Mouse (Mus musculus): ENCODE measurements around the gene Myo3a. TPM values are rescaled to one million over a fixed set of nuclear protein-coding genes. Genes with fewer than 3 reads are reported as not detected.
A peak's percentile ranks its signal among the peaks of the same experiment; 100 is the strongest.
"Not testable (repeated sequence)": the region's sequence is repeated elsewhere in the genome, so short reads cannot be mapped to it uniquely, and the experiment has no call there.

The Myo3a gene
- total and polyA plus RNA-seq, 3 experiments, result not detected

DNA sequence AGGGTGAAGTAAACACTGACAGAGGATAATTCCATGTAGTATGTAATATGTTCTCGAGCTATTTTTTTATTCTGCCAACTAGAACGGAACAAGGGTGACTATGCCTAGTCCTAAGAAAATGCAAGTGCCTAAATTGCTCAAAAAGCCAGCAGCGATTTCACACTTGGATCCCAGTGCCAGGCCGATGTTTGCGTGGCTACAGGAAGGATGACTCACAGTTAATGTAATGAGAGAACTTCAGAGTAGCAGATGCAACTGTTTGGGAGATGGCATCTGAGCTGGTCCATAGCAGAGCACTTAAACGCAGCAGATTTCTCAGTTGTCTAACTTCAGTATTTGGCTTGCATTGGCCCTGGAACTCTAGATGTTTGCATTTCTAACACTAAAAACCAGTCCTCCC is 321.1 kb downstream of the Myo3a start:
- H3K79me2 ChIP-seq (replicated peaks; ENCODE audit: control insufficient read depth, extremely low read depth, insufficient read depth, poor library complexity, severe bottlenecking), result no peaks in the 10 kb centered on the region
- H3K4me1 ChIP-seq (ENCODE audit: control insufficient read depth in 1 of 2, insufficient read depth in 2 of 2), result no peaks in the 10 kb centered on the region
- no peak for TF ChIP-seq RCOR1 (conservative IDR thresholded peaks at IDR 0.05; ENCODE audit: low read depth, low read length)
- no peak for TF ChIP-seq USF1 (IDR thresholded peaks at IDR 0.05; ENCODE audit: low read depth, low read length)
- no peak for TF ChIP-seq MAFK (IDR thresholded peaks at IDR 0.05; ENCODE audit: insufficient replicate concordance, low read length)
- TF ChIP-seq CHD1 (IDR thresholded peaks at IDR 0.05; ENCODE audit: low read depth, low read length), result no peak
- no peak for TF ChIP-seq CTCF (conservative IDR thresholded peaks at IDR 0.05 in 1 of 2, IDR thresholded peaks at IDR 0.05 in 1 of 2; ENCODE audit: low read depth in 2 of 2, low read length in 2 of 2)
- no peak for TF ChIP-seq MAX (IDR thresholded peaks at IDR 0.05; ENCODE audit: low read length)
- TF ChIP-seq NELFE (IDR thresholded peaks at IDR 0.05; ENCODE audit: low read depth, low read length), result no peak
- no peak for TF ChIP-seq NRF1 (IDR thresholded peaks at IDR 0.05; ENCODE audit: low read depth, low read length)
- TF ChIP-seq MEF2A (IDR thresholded peaks at IDR 0.05; ENCODE audit: borderline replicate concordance, low read depth, low read length), result no peak
- TF ChIP-seq MYC (IDR thresholded peaks at IDR 0.05; ENCODE audit: low read depth, low read length), result no peak
- no peak for TF ChIP-seq POLR2A (IDR thresholded peaks at IDR 0.05; ENCODE audit: low read depth, low read length)
- no peak for TF ChIP-seq ZMIZ1 (IDR thresholded peaks at IDR 0.05; ENCODE audit: low read depth, low read length)
- no peak for TF ChIP-seq PAX5 (IDR thresholded peaks at IDR 0.05; ENCODE audit: low read length)
- TF ChIP-seq POLR2AphosphoS2 (IDR thresholded peaks at IDR 0.05; ENCODE audit: low read depth, low read length), result no peak
- H3K9ac ChIP-seq (ENCODE audit: insufficient read depth, low read depth), result no peak overlapping the region
- H3K36me3 ChIP-seq (replicated peaks in 1 of 2; ENCODE audit: control insufficient read depth in 1 of 2, insufficient read depth in 1 of 2, low read length in 1 of 2), result no peaks in the 10 kb centered on the region
- in situ Hi-C loops (cut with MboI; ENCODE audit: low pct_ligation_motif_present, low pct_unique_long_range_greater_than_20kb, low sequenced_read_pairs) (no loop called here), dilution Hi-C loops (cut with MboI; ENCODE audit: extremely low pct_ligation_motif_present, extremely low pct_unique_long_range_greater_than_20kb, low sequenced_read_pairs) (no loop called here)
- H3K4me3 ChIP-seq (replicated peaks in 1 of 3; ENCODE audit: low read depth in 2 of 3, low read length in 2 of 3, poor library complexity in 1 of 3), result no peak overlapping the region
- no peaks in the 10 kb centered on the region for H3K9me3 ChIP-seq (replicated peaks; ENCODE audit: low read length)
- no peak overlapping the region for H3K27ac ChIP-seq (ENCODE audit: insufficient read depth, low read depth)
- H3K4me2 ChIP-seq (ENCODE audit: insufficient read depth, low read depth, poor library complexity, severe bottlenecking), result no peak overlapping the region
- no peak for DNase-seq (ENCODE audit: extremely low read depth)
- no peaks in the 10 kb centered on the region for H3K27me3 ChIP-seq (replicated peaks)

GRCm38 (mm10) chr2:22587469-22588169 is 360.3 kb downstream of the Myo3a start:
- dilution Hi-C loops (cut with MboI; ENCODE audit: extremely low pct_ligation_motif_present, extremely low pct_unique_long_range_greater_than_20kb, low sequenced_read_pairs); H3K9ac ChIP-seq (ENCODE audit: insufficient read depth, low read depth); H3K27ac ChIP-seq (ENCODE audit: insufficient read depth, low read depth); DNase-seq (ENCODE audit: extremely low read depth); in situ Hi-C loops (cut with MboI; ENCODE audit: low pct_ligation_motif_present, low pct_unique_long_range_greater_than_20kb, low sequenced_read_pairs); H3K27me3 ChIP-seq (replicated peaks); H3K4me3 ChIP-seq (replicated peaks in 1 of 3; ENCODE audit: low read depth in 2 of 3, low read length in 2 of 3, poor library complexity in 1 of 3); H3K36me3 ChIP-seq (replicated peaks in 1 of 2; ENCODE audit: control insufficient read depth in 1 of 2, insufficient read depth in 1 of 2, low read length in 1 of 2); H3K9me3 ChIP-seq (replicated peaks; ENCODE audit: low read length); H3K4me2 ChIP-seq (ENCODE audit: insufficient read depth, low read depth, poor library complexity, severe bottlenecking); H3K79me2 ChIP-seq (replicated peaks; ENCODE audit: control insufficient read depth, extremely low read depth, insufficient read depth, poor library complexity, severe bottlenecking); H3K4me1 ChIP-seq (ENCODE audit: control insufficient read depth in 1 of 2, insufficient read depth in 2 of 2): not testable (repeated sequence)

GRCm38 (mm10) chr2:22588170-22588541 is 360.9 kb downstream of the Myo3a start:
- H3K9me3 ChIP-seq (replicated peaks; ENCODE audit: low read length); H3K4me1 ChIP-seq (ENCODE audit: control insufficient read depth in 1 of 2, insufficient read depth in 2 of 2); H3K9ac ChIP-seq (ENCODE audit: insufficient read depth, low read depth); H3K27ac ChIP-seq (ENCODE audit: insufficient read depth, low read depth); H3K79me2 ChIP-seq (replicated peaks; ENCODE audit: control insufficient read depth, extremely low read depth, insufficient read depth, poor library complexity, severe bottlenecking); H3K36me3 ChIP-seq (replicated peaks in 1 of 2; ENCODE audit: control insufficient read depth in 1 of 2, insufficient read depth in 1 of 2, low read length in 1 of 2); in situ Hi-C loops (cut with MboI; ENCODE audit: low pct_ligation_motif_present, low pct_unique_long_range_greater_than_20kb, low sequenced_read_pairs); H3K4me2 ChIP-seq (ENCODE audit: insufficient read depth, low read depth, poor library complexity, severe bottlenecking); dilution Hi-C loops (cut with MboI; ENCODE audit: extremely low pct_ligation_motif_present, extremely low pct_unique_long_range_greater_than_20kb, low sequenced_read_pairs); H3K4me3 ChIP-seq (replicated peaks in 1 of 3; ENCODE audit: low read depth in 2 of 3, low read length in 2 of 3, poor library complexity in 1 of 3); H3K27me3 ChIP-seq (replicated peaks): not testable (repeated sequence)
- peak; percentile 10 for DNase-seq (ENCODE audit: extremely low read depth)

- in situ Hi-C loops (cut with MboI; ENCODE audit: low pct_ligation_motif_present, low pct_unique_long_range_greater_than_20kb, low sequenced_read_pairs); H3K79me2 ChIP-seq (replicated peaks; ENCODE audit: control insufficient read depth, extremely low read depth, insufficient read depth, poor library complexity, severe bottlenecking); dilution Hi-C loops (cut with MboI; ENCODE audit: extremely low pct_ligation_motif_present, extremely low pct_unique_long_range_greater_than_20kb, low sequenced_read_pairs); H3K36me3 ChIP-seq (replicated peaks in 1 of 2; ENCODE audit: control insufficient read depth in 1 of 2, insufficient read depth in 1 of 2, low read length in 1 of 2); H3K27me3 ChIP-seq (replicated peaks); H3K4me1 ChIP-seq (ENCODE audit: control insufficient read depth in 1 of 2, insufficient read depth in 2 of 2); H3K9me3 ChIP-seq (replicated peaks; ENCODE audit: low read length); H3K27ac ChIP-seq (ENCODE audit: insufficient read depth, low read depth); H3K9ac ChIP-seq (ENCODE audit: insufficient read depth, low read depth); H3K4me3 ChIP-seq (replicated peaks in 1 of 3; ENCODE audit: low read depth in 2 of 3, low read length in 2 of 3, poor library complexity in 1 of 3); H3K4me2 ChIP-seq (ENCODE audit: insufficient read depth, low read depth, poor library complexity, severe bottlenecking); DNase-seq (ENCODE audit: extremely low read depth): not testable (repeated sequence)
Observed at GRCm38 (mm10) chr2:22588673-22589381, 361.5 kb downstream of the Myo3a start.
